Mouse (Mus musculus): Measurements from ENCODE around the gene Lactb.

The Lactb gene

GRCm38 (mm10) chr9:66920488-66921279, 54.6 kb downstream of the Lactb start:
- DNase-seq (ENCODE audit: low read depth, low spot score), result peak; percentile 68

- no peak for DNase-seq (ENCODE audit: low read depth, low spot score)
Observed at GRCm38 (mm10) chr9:66919981-66920380, 55.3 kb downstream of the Lactb start.

- peak; percentile 96 for DNase-seq (ENCODE audit: low read depth, low spot score)
Observed at GRCm38 (mm10) chr9:66919382-66919971, 55.8 kb downstream of the Lactb start, which contains the start of gene Rab8b. Gene Rab8b, minus strand, starts transcription at chr9:66919687.

GRCm38 (mm10) chr9:66918672-66919330, 56.5 kb downstream of the Lactb start:
- DNase-seq (ENCODE audit: low read depth, low spot score), result peak; percentile 48

- DNase-seq (ENCODE audit: low read depth, low spot score), result no peak
Observed at GRCm38 (mm10) chr9:66917892-66918255, 57.4 kb downstream of the Lactb start.

GRCm38 (mm10) chr9:66917216-66917891, 57.9 kb downstream of the Lactb start:
- DNase-seq (ENCODE audit: low read depth, low spot score), result peak; percentile 32

GRCm38 (mm10) chr9:66915869-66916785, 59.2 kb downstream of the Lactb start:
- peak; percentile 87 for DNase-seq (ENCODE audit: low read depth, low spot score)

- DNase-seq (ENCODE audit: low read depth, low spot score), result peak; percentile 73
Observed at GRCm38 (mm10) chr9:66915401-66915800, 59.9 kb downstream of the Lactb start.

- DNase-seq (ENCODE audit: low read depth, low spot score), result no peak
Observed at GRCm38 (mm10) chr9:66914540-66914939, 60.7 kb downstream of the Lactb start.

- DNase-seq (ENCODE audit: low read depth, low spot score), result peak; percentile 16
Observed at GRCm38 (mm10) chr9:66913254-66913934, 61.9 kb downstream of the Lactb start.

- no peak for DNase-seq (ENCODE audit: low read depth, low spot score)
Observed at GRCm38 (mm10) chr9:66912304-66912703, 63.0 kb downstream of the Lactb start.

GRCm38 (mm10) chr9:66910677-66911076, 64.6 kb downstream of the Lactb start:
- peak; percentile 64 for DNase-seq (ENCODE audit: low read depth, low spot score)

- no peak for DNase-seq (ENCODE audit: low read depth, low spot score)
Observed at GRCm38 (mm10) chr9:66909922-66910321, 65.4 kb downstream of the Lactb start.

GRCm38 (mm10) chr9:66907746-66908397, 67.4 kb downstream of the Lactb start:
- no peak for DNase-seq (ENCODE audit: low read depth, low spot score)

GRCm38 (mm10) chr9:66907126-66907525, 68.2 kb downstream of the Lactb start:
- DNase-seq (ENCODE audit: low read depth, low spot score), result no peak

- no peak for DNase-seq (ENCODE audit: low read depth, low spot score)
Observed at GRCm38 (mm10) chr9:66905990-66906389, 69.3 kb downstream of the Lactb start.

Measured in CD4-positive helper T cell, adult 2 months (primary cell).